Mouse (Mus musculus) liver, embryonic 12.5 days (tissue): ENCODE results near the gene Cetn4. TPM values are rescaled to one million over a fixed set of nuclear protein-coding genes. Genes with fewer than 3 reads are reported as not detected.

Experiments used
- ATAC-seq: fragments of 200-750 bp; cut with Nextera tagmentation; 2 replicates; pipeline ENCODE4 v1.8.0; 2017; ENCODE audit warnings: moderate number of reproducible peaks, mild to moderate bottlenecking, moderate library complexity
- H3K27ac ChIP-seq: fragments of 300-500 bp; sonication (generic); 2 replicates; pipeline ENCODE4 v1.5.1; 2016; ENCODE audit warnings: mild to moderate bottlenecking
- H3K27me3 ChIP-seq: fragments of 300-500 bp; sonication (generic); replicated peaks from 2 replicates; pipeline ENCODE4 v1.6.1; 2016; ENCODE audit warnings: mild to moderate bottlenecking, moderate library complexity
- H3K36me3 ChIP-seq: fragments of 300-500 bp; sonication (generic); 2 replicates; pipeline ENCODE4 v1.6.1; 2016; ENCODE audit warnings: mild to moderate bottlenecking, moderate library complexity
- H3K4me1 ChIP-seq: fragments of 300-500 bp; sonication (generic); 2 replicates; pipeline ENCODE4 v1.6.1; 2016
- H3K4me2 ChIP-seq: fragments of 300-500 bp; sonication (generic); 2 replicates; pipeline ENCODE4 v1.6.1; 2016; ENCODE audit warnings: mild to moderate bottlenecking, moderate library complexity
- H3K4me3 ChIP-seq: fragments of 300-500 bp; sonication (generic); 2 replicates; pipeline ENCODE4 v1.5.1; 2016; ENCODE audit warnings: mild to moderate bottlenecking, moderate library complexity
- H3K9ac ChIP-seq: fragments of 300-500 bp; sonication (generic); 2 replicates; pipeline ENCODE4 v1.6.1; 2016; ENCODE audit warnings: mild to moderate bottlenecking, moderate library complexity
- H3K9me3 ChIP-seq: fragments of 300-500 bp; sonication (generic); replicated peaks from 2 replicates; pipeline ENCODE4 v1.6.1; 2016; ENCODE audit warnings: mild to moderate bottlenecking, moderate library complexity
- WGBS: fragments of 180-500 bp; shearing (Covaris S2); methylation state at CpG from one replicate; pipeline ENCODE4 v1.1.7; 2016; ENCODE audit not compliant: insufficient replicate concordance; 5-methylcytosine and 5-hydroxymethylcytosine counted together
- polyA plus RNA-seq: library from polyadenylated mRNA; unstranded; fragments of >200 nt; fragmentation: Nextera tagmentation; extraction: Ambion mirVana; gene quantifications from 2 replicates; pipeline ENCODE4 v1.2.1, GENCODE M21; 2016

The Cetn4 gene
- polyA plus RNA-seq = 1.7 and 2.3 TPM in 2 replicates

GRCm38 (mm10) chr3:37312370-37312941, at the start of gene Cetn4, which contains the start of gene Bbs12:
Gene Cetn4 (minus strand): TSS chr3:37312708.
Gene Bbs12 (plus strand): TSS chr3:37312554.
- Histone ChIP-seq H3K4me1 (peaks cover 21% of the 10 kb centered on the region), H3K4me2 (peak within 1 kb of the TSS; percentile 92), H3K27ac (peak within 1 kb of the TSS; percentile 75), H3K9me3 (no peaks in the 10 kb centered on the region), H3K9ac (peak within 1 kb of the TSS; percentile 90), H3K36me3 (0 out of 2 replicates have a peak, but pooled peaks cover 5% of the 10 kb centered on the region), H3K4me3 (peak within 1 kb of the TSS; percentile 90), H3K27me3 (no peaks in the 10 kb centered on the region)
- ATAC-seq = peak; percentile 98
- WGBS = under 1% methylated on average over 53 of the region's 54 CpGs

GRCm38 (mm10) chr3:37360729-37361128, 48.2 kb upstream of the Cetn4 start:
- no peaks in the 10 kb centered on the region for H3K9me3 ChIP-seq
- no peak overlapping the region for H3K4me3 ChIP-seq
- no peak for ATAC-seq
- peaks cover 25% of the 10 kb centered on the region for H3K27me3 ChIP-seq
- H3K27ac ChIP-seq = no peak overlapping the region
- H3K9ac ChIP-seq = no peak overlapping the region
- H3K36me3 ChIP-seq = no peaks in the 10 kb centered on the region
- WGBS = 56% methylated on average over 9 of the region's 9 CpGs
- H3K4me1 ChIP-seq = no peaks in the 10 kb centered on the region
- H3K4me2 ChIP-seq = no peak overlapping the region

- H3K27me3 ChIP-seq = peaks cover 38% of the 10 kb centered on the region
- no peak for ATAC-seq
- H3K9me3 ChIP-seq = no peaks in the 10 kb centered on the region
- no peaks in the 10 kb centered on the region for H3K36me3 ChIP-seq
- H3K4me1 ChIP-seq = peaks cover 22% of the 10 kb centered on the region
- no peak overlapping the region for H3K9ac ChIP-seq
- 74% methylated on average over 1 of the region's 1 CpGs for WGBS
- H3K4me2 ChIP-seq = no peak overlapping the region
- H3K4me3 ChIP-seq = no peak overlapping the region
- H3K27ac ChIP-seq = no peak overlapping the region
Measured at GRCm38 (mm10) chr3:37354737-37355136, 42.2 kb upstream of the Cetn4 start.

GRCm38 (mm10) chr3:37353951-37354481, 41.5 kb upstream of the Cetn4 start:
- Histone ChIP-seq H3K9me3 (no peaks in the 10 kb centered on the region), H3K4me3 (no peak overlapping the region), H3K27ac (no peak overlapping the region), H3K4me1 (peaks cover 29% of the 10 kb centered on the region), H3K9ac (no peak overlapping the region), H3K27me3 (peaks cover 38% of the 10 kb centered on the region), H3K4me2 (no peak overlapping the region), H3K36me3 (no peaks in the 10 kb centered on the region)
- 69% methylated on average over 10 of the region's 10 CpGs for WGBS
- no peak for ATAC-seq

GRCm38 (mm10) chr3:37350386-37350785, 37.9 kb upstream of the Cetn4 start:
- H3K4me2 ChIP-seq = peak overlapping the region; percentile 2; the same call in 1 of the 2 replicates
- no peaks in the 10 kb centered on the region for H3K9me3 ChIP-seq
- ATAC-seq = peak; percentile 76
- H3K9ac ChIP-seq = no peak overlapping the region
- H3K4me3 ChIP-seq = no peak overlapping the region
- H3K36me3 ChIP-seq = no peaks in the 10 kb centered on the region
- H3K4me1 ChIP-seq = peaks cover 40% of the 10 kb centered on the region
- H3K27ac ChIP-seq = no peak overlapping the region
- H3K27me3 ChIP-seq = peaks cover 65% of the 10 kb centered on the region
- WGBS = 11% methylated on average over 7 of the region's 7 CpGs

GRCm38 (mm10) chr3:37349166-37349548, 36.6 kb upstream of the Cetn4 start:
- H3K27me3 ChIP-seq = peaks cover 71% of the 10 kb centered on the region
- H3K4me1 ChIP-seq = peaks cover 40% of the 10 kb centered on the region
- H3K4me3 ChIP-seq = peak overlapping the region; percentile 60
- H3K36me3 ChIP-seq = no peaks in the 10 kb centered on the region
- no peak overlapping the region for H3K9ac ChIP-seq
- peak overlapping the region; percentile 93 for H3K4me2 ChIP-seq
- ATAC-seq = no peak
- H3K27ac ChIP-seq = no peak overlapping the region
- 7% methylated on average over 8 of the region's 8 CpGs for WGBS
- no peaks in the 10 kb centered on the region for H3K9me3 ChIP-seq

GRCm38 (mm10) chr3:37348221-37349165, 36.0 kb upstream of the Cetn4 start, which contains the start of gene Fgf2:
Gene Fgf2 (plus strand): TSS chr3:37348346.
- H3K4me1 ChIP-seq = peaks cover 40% of the 10 kb centered on the region
- H3K9ac ChIP-seq = peak within 1 kb of the TSS; percentile 50
- no peaks in the 10 kb centered on the region for H3K9me3 ChIP-seq
- H3K36me3 ChIP-seq = no peaks in the 10 kb centered on the region
- peak within 1 kb of the TSS; percentile 60 for H3K4me3 ChIP-seq
- H3K4me2 ChIP-seq = peak within 1 kb of the TSS; percentile 93
- WGBS = 2% methylated on average over 75 of the region's 75 CpGs
- no peak for ATAC-seq
- H3K27ac ChIP-seq = no peak within 1 kb of the TSS
- H3K27me3 ChIP-seq = peaks cover 74% of the 10 kb centered on the region

GRCm38 (mm10) chr3:37347671-37348070, 35.2 kb upstream of the Cetn4 start:
- H3K27ac ChIP-seq = no peak overlapping the region
- H3K4me1 ChIP-seq = peaks cover 40% of the 10 kb centered on the region
- H3K27me3 ChIP-seq = peaks cover 77% of the 10 kb centered on the region
- no peak overlapping the region for H3K9ac ChIP-seq
- 26% methylated on average over 9 of the region's 9 CpGs for WGBS
- H3K4me3 ChIP-seq = no peak overlapping the region
- H3K4me2 ChIP-seq = peak overlapping the region; percentile 93
- no peaks in the 10 kb centered on the region for H3K9me3 ChIP-seq
- H3K36me3 ChIP-seq = no peaks in the 10 kb centered on the region
- ATAC-seq = no peak

- H3K9ac ChIP-seq = no peak overlapping the region
- H3K4me1 ChIP-seq = no peaks in the 10 kb centered on the region
- no peaks in the 10 kb centered on the region for H3K9me3 ChIP-seq
- 68% methylated on average over 5 of the region's 5 CpGs for WGBS
- H3K4me2 ChIP-seq = no peak overlapping the region
- no peak overlapping the region for H3K27ac ChIP-seq
- H3K36me3 ChIP-seq = no peaks in the 10 kb centered on the region
- no peak overlapping the region for H3K4me3 ChIP-seq
- H3K27me3 ChIP-seq = peaks cover 52% of the 10 kb centered on the region
- ATAC-seq = no peak
Measured at GRCm38 (mm10) chr3:37342811-37343210, 30.3 kb upstream of the Cetn4 start.

- no peak overlapping the region for H3K27ac ChIP-seq
- H3K9me3 ChIP-seq = no peaks in the 10 kb centered on the region
- no peaks in the 10 kb centered on the region for H3K36me3 ChIP-seq
- H3K27me3 ChIP-seq = peaks cover 35% of the 10 kb centered on the region
- H3K4me2 ChIP-seq = no peak overlapping the region
- no peak overlapping the region for H3K4me3 ChIP-seq
- H3K4me1 ChIP-seq = no peaks in the 10 kb centered on the region
- ATAC-seq = no peak
- WGBS = 55% methylated on average over 5 of the region's 5 CpGs
- H3K9ac ChIP-seq = no peak overlapping the region
Measured at GRCm38 (mm10) chr3:37341110-37341509, 28.6 kb upstream of the Cetn4 start.

GRCm38 (mm10) chr3:37334053-37334452, 21.5 kb upstream of the Cetn4 start:
- 49% methylated on average over 4 of the region's 4 CpGs for WGBS
- no peak overlapping the region for H3K9ac ChIP-seq
- no peaks in the 10 kb centered on the region for H3K9me3 ChIP-seq
- peaks cover 42% of the 10 kb centered on the region for H3K4me1 ChIP-seq
- H3K4me2 ChIP-seq = no peak overlapping the region
- H3K27ac ChIP-seq = no peak overlapping the region
- H3K4me3 ChIP-seq = no peak overlapping the region
- 0 out of 2 replicates have a peak, but pooled peaks cover 4% of the 10 kb centered on the region for H3K27me3 ChIP-seq
- peak; percentile 75 for ATAC-seq
- no peaks in the 10 kb centered on the region for H3K36me3 ChIP-seq

- Histone ChIP-seq H3K27ac (peak overlapping the region; percentile 84), H3K4me1 (peaks cover 52% of the 10 kb centered on the region), H3K9me3 (no peaks in the 10 kb centered on the region), H3K27me3 (no peaks in the 10 kb centered on the region), H3K9ac (no peak overlapping the region), H3K36me3 (no peaks in the 10 kb centered on the region), H3K4me3 (no peak overlapping the region), H3K4me2 (no peak overlapping the region)
- ATAC-seq = peak; percentile 89
- WGBS = 15% methylated on average over 6 of the region's 6 CpGs
Measured at GRCm38 (mm10) chr3:37331999-37332449, 19.5 kb upstream of the Cetn4 start.
